Mouse (Mus musculus): ENCODE results near the gene Acan.

The Acan gene

GRCm38 (mm10) chr7:79053383-79053889 is at the start of gene Acan:
Gene Acan (plus strand): TSS chr7:79053483.
- peak; percentile 31 for DNase-seq (ENCODE audit: low spot score)

- DNase-seq (ENCODE audit: low spot score): no peak
These were observed 31.9 kb upstream of the Acan start for GRCm38 (mm10) chr7:79021293-79021905.

- no peak for DNase-seq (ENCODE audit: low spot score)
These were observed 24.1 kb upstream of the Acan start for GRCm38 (mm10) chr7:79029138-79029537.

- no peak for DNase-seq (ENCODE audit: low spot score)
These were observed 19.5 kb upstream of the Acan start for GRCm38 (mm10) chr7:79033745-79034144.

- no peak for DNase-seq (ENCODE audit: low spot score)
These were observed 18.8 kb upstream of the Acan start for GRCm38 (mm10) chr7:79034521-79034920.

GRCm38 (mm10) chr7:79052081-79052480 is 1.2 kb upstream of the Acan start:
- peak; percentile 23 for DNase-seq (ENCODE audit: low spot score)

- DNase-seq (ENCODE audit: low spot score): peak; percentile 38
These were observed 531 bp upstream of the Acan start for GRCm38 (mm10) chr7:79052521-79053382.

- DNase-seq (ENCODE audit: low spot score): peak; percentile 14
These were observed 828 bp downstream of the Acan start for GRCm38 (mm10) chr7:79054111-79054510.

- peak; percentile 17 for DNase-seq (ENCODE audit: low spot score)
These were observed 5.3 kb downstream of the Acan start for GRCm38 (mm10) chr7:79058546-79058945.

GRCm38 (mm10) chr7:79067466-79067865 is 14.2 kb downstream of the Acan start:
- no peak for DNase-seq (ENCODE audit: low spot score)

GRCm38 (mm10) chr7:79068231-79068630 is 14.9 kb downstream of the Acan start:
- DNase-seq (ENCODE audit: low spot score): no peak

GRCm38 (mm10) chr7:79079212-79079611 is 25.9 kb downstream of the Acan start:
- no peak for DNase-seq (ENCODE audit: low spot score)

GRCm38 (mm10) chr7:79080572-79081399 is 27.5 kb downstream of the Acan start:
- peak; percentile 85 for DNase-seq (ENCODE audit: low spot score)

- peak; percentile 5 for DNase-seq (ENCODE audit: low spot score)
These were observed 35.8 kb downstream of the Acan start for GRCm38 (mm10) chr7:79089111-79089510.

GRCm38 (mm10) chr7:79096492-79096891 is 43.2 kb downstream of the Acan start:
- no peak for DNase-seq (ENCODE audit: low spot score)

GRCm38 (mm10) chr7:79113848-79114247 is 60.6 kb downstream of the Acan start:
- no peak for DNase-seq (ENCODE audit: low spot score)

- no peak for DNase-seq (ENCODE audit: low spot score)
These were observed 70.2 kb downstream of the Acan start for GRCm38 (mm10) chr7:79123465-79123864.

- DNase-seq (ENCODE audit: low spot score): peak; percentile 60
These were observed 76.6 kb downstream of the Acan start for GRCm38 (mm10) chr7:79129883-79130282.

GRCm38 (mm10) chr7:79130385-79130784 is 77.1 kb downstream of the Acan start:
- DNase-seq (ENCODE audit: low spot score): no peak

- peak; percentile 65 for DNase-seq (ENCODE audit: low spot score)
These were observed 77.7 kb downstream of the Acan start, which contains the start of gene Hapln3 for GRCm38 (mm10) chr7:79130843-79131444. Gene Hapln3 (minus strand): TSS chr7:79131018.

GRCm38 (mm10) chr7:79133391-79133790 is 80.1 kb downstream of the Acan start:
- DNase-seq (ENCODE audit: low spot score): no peak

- DNase-seq (ENCODE audit: low spot score): no peak
These were observed 86.1 kb downstream of the Acan start for GRCm38 (mm10) chr7:79139328-79139824.

Data from embryo, embryonic 10.5 days (tissue).